Mouse (Mus musculus): ENCODE measurements around the gene Kif12. TPM values are rescaled to one million over a fixed set of nuclear protein-coding genes. Genes with fewer than 3 reads are reported as not detected.

Gene Kif12
- polyA plus RNA-seq, 1 experiment from 2014 or later, result 0.13 TPM

DNA sequence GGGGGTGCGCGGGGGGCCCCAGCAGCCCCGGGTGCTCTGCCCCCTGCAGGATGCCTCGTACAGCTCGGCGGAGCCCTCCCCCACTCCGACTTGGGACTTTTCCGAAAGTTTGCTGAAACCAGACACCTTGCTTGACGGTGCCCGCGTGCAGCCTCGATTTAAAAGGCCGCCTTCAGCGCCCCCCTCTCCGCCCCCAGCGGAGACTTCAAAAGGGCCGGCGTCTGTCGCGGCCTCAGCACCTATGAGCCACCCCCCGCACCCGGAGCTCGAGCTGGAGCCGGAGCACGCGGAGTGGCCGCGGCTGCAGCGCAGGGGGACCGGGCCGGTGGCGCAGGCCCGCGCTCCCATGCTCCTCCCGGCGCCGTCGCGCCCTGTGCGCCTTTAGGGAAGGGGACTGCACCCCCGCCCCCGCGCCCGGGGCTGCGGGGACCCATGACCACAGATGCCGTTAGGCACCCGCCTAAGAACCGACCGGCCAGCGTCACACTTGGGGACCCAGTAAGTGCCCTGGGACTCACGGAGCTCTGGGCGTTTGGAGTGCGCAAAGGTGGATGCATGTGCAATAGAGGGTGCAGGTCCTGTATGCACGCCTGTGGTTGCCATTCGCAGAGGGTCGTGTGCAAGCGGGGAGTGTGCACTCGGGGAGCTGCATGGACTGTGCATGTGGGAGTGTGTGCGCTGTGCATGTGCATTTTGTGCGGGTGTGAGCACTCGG is 42.1 kb upstream of the Kif12 start, which contains the start of gene Col27a1:
Col27a1 (plus strand) TSS at position 98 of the 715 bp plus-strand sequence.
- peaks cover 19% of the 10 kb centered on the region for H3K27me3 ChIP-seq (ENCODE audit: control insufficient read depth, insufficient read depth, low read length)
- H3K4me3 ChIP-seq (ENCODE audit: low read depth, low read length), result peak within 1 kb of the TSS; percentile 53
- WGBS, result under 1% methylated on average over 59 of the region's 61 CpGs
- peak within 1 kb of the TSS; percentile 28 for H3K9ac ChIP-seq (replicated peaks; ENCODE audit: low read depth, low read length)
- H3K4me1 ChIP-seq (ENCODE audit: control insufficient read depth, insufficient read depth, low read length), result peaks cover 19% of the 10 kb centered on the region
- no peak within 1 kb of the TSS for H3K27ac ChIP-seq (ENCODE audit: low read depth, low read length)
- peak within 1 kb of the TSS; percentile 100 for H3K4me2 ChIP-seq (ENCODE audit: low read depth, low read length)
- H3K9me3 ChIP-seq (ENCODE audit: control insufficient read depth, low read length), result no peaks in the 10 kb centered on the region
- no peaks in the 10 kb centered on the region for H3K36me3 ChIP-seq (ENCODE audit: control insufficient read depth, insufficient read depth, low read length)
- ATAC-seq (ENCODE audit: low read depth), result peak; percentile 50

- Histone ChIP-seq H3K4me2 (ENCODE audit: low read depth, low read length) (no peak overlapping the region), H3K9me3 (ENCODE audit: control insufficient read depth, low read length) (no peaks in the 10 kb centered on the region), H3K4me1 (ENCODE audit: control insufficient read depth, insufficient read depth, low read length) (no peaks in the 10 kb centered on the region), H3K9ac (replicated peaks; ENCODE audit: low read depth, low read length) (no peak overlapping the region), H3K27ac (ENCODE audit: low read depth, low read length) (no peak overlapping the region), H3K27me3 (ENCODE audit: control insufficient read depth, insufficient read depth, low read length) (no peaks in the 10 kb centered on the region), H3K36me3 (ENCODE audit: control insufficient read depth, insufficient read depth, low read length) (no peaks in the 10 kb centered on the region), H3K4me3 (ENCODE audit: low read depth, low read length) (no peak overlapping the region)
- WGBS, result 53% methylated on average over 7 of the region's 7 CpGs
- no peak for ATAC-seq (ENCODE audit: low read depth)
These were observed 33.7 kb upstream of the Kif12 start for GRCm38 (mm10) chr4:63205583-63205982.

DNA sequence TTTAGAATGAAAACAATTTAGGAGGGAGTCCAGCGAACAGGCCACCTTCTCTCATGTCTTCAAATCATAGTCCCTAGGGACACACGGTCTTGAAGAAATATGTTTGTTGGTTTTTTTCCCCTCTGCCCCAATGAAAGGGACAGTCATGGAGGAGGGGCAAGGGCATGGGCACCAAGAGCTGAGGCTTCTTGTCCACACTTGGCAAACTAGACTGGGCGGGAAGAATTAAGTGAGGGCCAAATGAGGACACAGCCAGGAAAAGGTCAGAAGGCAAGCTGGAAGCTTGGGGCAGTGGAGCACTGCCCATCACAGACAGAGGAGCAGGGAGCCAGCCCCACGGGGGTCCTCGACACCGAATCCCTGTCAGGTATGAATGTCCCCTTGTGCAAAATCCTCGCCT is 31.9 kb upstream of the Kif12 start:
- no peak overlapping the region for H3K9ac ChIP-seq (replicated peaks; ENCODE audit: low read depth, low read length)
- H3K36me3 ChIP-seq (ENCODE audit: control insufficient read depth, insufficient read depth, low read length), result no peaks in the 10 kb centered on the region
- H3K27ac ChIP-seq (ENCODE audit: low read depth, low read length), result no peak overlapping the region
- no peaks in the 10 kb centered on the region for H3K27me3 ChIP-seq (ENCODE audit: control insufficient read depth, insufficient read depth, low read length)
- H3K4me2 ChIP-seq (ENCODE audit: low read depth, low read length), result no peak overlapping the region
- no peak overlapping the region for H3K4me3 ChIP-seq (ENCODE audit: low read depth, low read length)
- no peaks in the 10 kb centered on the region for H3K4me1 ChIP-seq (ENCODE audit: control insufficient read depth, insufficient read depth, low read length)
- ATAC-seq (ENCODE audit: low read depth), result no peak
- no peaks in the 10 kb centered on the region for H3K9me3 ChIP-seq (ENCODE audit: control insufficient read depth, low read length)
- WGBS, result 89% methylated on average over 7 of the region's 7 CpGs

- no peaks in the 10 kb centered on the region for H3K9me3 ChIP-seq (ENCODE audit: control insufficient read depth, low read length)
- H3K27ac ChIP-seq (ENCODE audit: low read depth, low read length), result no peak overlapping the region
- H3K4me2 ChIP-seq (ENCODE audit: low read depth, low read length), result no peak overlapping the region
- no peak overlapping the region for H3K9ac ChIP-seq (replicated peaks; ENCODE audit: low read depth, low read length)
- no peak for ATAC-seq (ENCODE audit: low read depth)
- no peaks in the 10 kb centered on the region for H3K4me1 ChIP-seq (ENCODE audit: control insufficient read depth, insufficient read depth, low read length)
- H3K36me3 ChIP-seq (ENCODE audit: control insufficient read depth, insufficient read depth, low read length), result no peaks in the 10 kb centered on the region
- 84% methylated on average over 5 of the region's 5 CpGs for WGBS
- no peaks in the 10 kb centered on the region for H3K27me3 ChIP-seq (ENCODE audit: control insufficient read depth, insufficient read depth, low read length)
- no peak overlapping the region for H3K4me3 ChIP-seq (ENCODE audit: low read depth, low read length)
These were observed 27.4 kb upstream of the Kif12 start for GRCm38 (mm10) chr4:63199366-63199765.

- Histone ChIP-seq H3K27ac (ENCODE audit: low read depth, low read length) (no peak overlapping the region), H3K4me1 (ENCODE audit: control insufficient read depth, insufficient read depth, low read length) (no peaks in the 10 kb centered on the region), H3K9me3 (ENCODE audit: control insufficient read depth, low read length) (no peaks in the 10 kb centered on the region), H3K9ac (replicated peaks; ENCODE audit: low read depth, low read length) (no peak overlapping the region), H3K27me3 (ENCODE audit: control insufficient read depth, insufficient read depth, low read length) (no peaks in the 10 kb centered on the region), H3K36me3 (ENCODE audit: control insufficient read depth, insufficient read depth, low read length) (no peaks in the 10 kb centered on the region), H3K4me3 (ENCODE audit: low read depth, low read length) (no peak overlapping the region), H3K4me2 (ENCODE audit: low read depth, low read length) (no peak overlapping the region)
- no peak for ATAC-seq (ENCODE audit: low read depth)
- 88% methylated on average over 2 of the region's 2 CpGs for WGBS
These were observed 22.4 kb upstream of the Kif12 start for GRCm38 (mm10) chr4:63194366-63194765.

- H3K4me3 ChIP-seq (ENCODE audit: low read depth, low read length), result no peak overlapping the region
- no peak overlapping the region for H3K9ac ChIP-seq (replicated peaks; ENCODE audit: low read depth, low read length)
- no peaks in the 10 kb centered on the region for H3K9me3 ChIP-seq (ENCODE audit: control insufficient read depth, low read length)
- H3K27ac ChIP-seq (ENCODE audit: low read depth, low read length), result no peak overlapping the region
- WGBS, result 77% methylated on average over 5 of the region's 5 CpGs
- H3K4me2 ChIP-seq (ENCODE audit: low read depth, low read length), result no peak overlapping the region
- no peaks in the 10 kb centered on the region for H3K4me1 ChIP-seq (ENCODE audit: control insufficient read depth, insufficient read depth, low read length)
- H3K27me3 ChIP-seq (ENCODE audit: control insufficient read depth, insufficient read depth, low read length), result no peaks in the 10 kb centered on the region
- no peak for ATAC-seq (ENCODE audit: low read depth)
- H3K36me3 ChIP-seq (ENCODE audit: control insufficient read depth, insufficient read depth, low read length), result no peaks in the 10 kb centered on the region
These were observed 19.7 kb upstream of the Kif12 start for GRCm38 (mm10) chr4:63191641-63192040.

- Histone ChIP-seq H3K27me3 (ENCODE audit: control insufficient read depth, insufficient read depth, low read length) (no peaks in the 10 kb centered on the region), H3K27ac (ENCODE audit: low read depth, low read length) (no peak overlapping the region), H3K9me3 (ENCODE audit: control insufficient read depth, low read length) (no peaks in the 10 kb centered on the region), H3K36me3 (ENCODE audit: control insufficient read depth, insufficient read depth, low read length) (no peaks in the 10 kb centered on the region), H3K4me3 (ENCODE audit: low read depth, low read length) (no peak overlapping the region), H3K9ac (replicated peaks; ENCODE audit: low read depth, low read length) (no peak overlapping the region), H3K4me2 (ENCODE audit: low read depth, low read length) (no peak overlapping the region), H3K4me1 (ENCODE audit: control insufficient read depth, insufficient read depth, low read length) (no peaks in the 10 kb centered on the region)
- 0 out of 2 replicates have a peak, but pooled peaks have one; percentile 28 for ATAC-seq (ENCODE audit: low read depth)
- 50% methylated on average over 21 of the region's 21 CpGs for WGBS
These were observed 14.4 kb upstream of the Kif12 start for GRCm38 (mm10) chr4:63186281-63186870.

GRCm38 (mm10) chr4:63181556-63181955 is 9.6 kb upstream of the Kif12 start:
- H3K4me1 ChIP-seq (ENCODE audit: control insufficient read depth, insufficient read depth, low read length), result no peaks in the 10 kb centered on the region
- ATAC-seq (ENCODE audit: low read depth), result peak; percentile 92
- H3K4me3 ChIP-seq (ENCODE audit: low read depth, low read length), result no peak overlapping the region
- H3K4me2 ChIP-seq (ENCODE audit: low read depth, low read length), result no peak overlapping the region
- no peak overlapping the region for H3K27ac ChIP-seq (ENCODE audit: low read depth, low read length)
- H3K36me3 ChIP-seq (ENCODE audit: control insufficient read depth, insufficient read depth, low read length), result no peaks in the 10 kb centered on the region
- H3K9me3 ChIP-seq (ENCODE audit: control insufficient read depth, low read length), result no peaks in the 10 kb centered on the region
- no peaks in the 10 kb centered on the region for H3K27me3 ChIP-seq (ENCODE audit: control insufficient read depth, insufficient read depth, low read length)
- WGBS, result 9% methylated on average over 5 of the region's 5 CpGs
- no peak overlapping the region for H3K9ac ChIP-seq (replicated peaks; ENCODE audit: low read depth, low read length)

- 57% methylated on average over 24 of the region's 24 CpGs for WGBS
- no peaks in the 10 kb centered on the region for H3K36me3 ChIP-seq (ENCODE audit: control insufficient read depth, insufficient read depth, low read length)
- ATAC-seq (ENCODE audit: low read depth), result no peak
- no peaks in the 10 kb centered on the region for H3K27me3 ChIP-seq (ENCODE audit: control insufficient read depth, insufficient read depth, low read length)
- no peaks in the 10 kb centered on the region for H3K4me1 ChIP-seq (ENCODE audit: control insufficient read depth, insufficient read depth, low read length)
- H3K9me3 ChIP-seq (ENCODE audit: control insufficient read depth, low read length), result no peaks in the 10 kb centered on the region; the same call in 1 of the 2 replicates
- no peak overlapping the region for H3K4me3 ChIP-seq (ENCODE audit: low read depth, low read length)
- no peak overlapping the region for H3K9ac ChIP-seq (replicated peaks; ENCODE audit: low read depth, low read length)
- no peak overlapping the region for H3K4me2 ChIP-seq (ENCODE audit: low read depth, low read length)
- no peak overlapping the region for H3K27ac ChIP-seq (ENCODE audit: low read depth, low read length)
These were observed 809 bp downstream of the Kif12 start for GRCm38 (mm10) chr4:63171122-63171521.
